Mouse (Mus musculus) intestine, embryonic 16.5 days (tissue): Measurements from ENCODE around the gene Cox16. TPM values are rescaled to one million over a fixed set of nuclear protein-coding genes. Genes with fewer than 3 reads are reported as not detected.
A peak's percentile ranks its signal among the peaks of the same experiment; 100 is the strongest.
"Not testable (repeated sequence)": the region's sequence is repeated elsewhere in the genome, so short reads cannot be mapped to it uniquely, and the experiment has no call there.

ENCODE experiments used
- ATAC-seq: fragments of 200-750 bp; cut with Nextera tagmentation; 2 replicates; pipeline ENCODE4 v1.8.0; 2017; ENCODE audit warnings: moderate TSS enrichment, moderate library complexity
- H3K27ac ChIP-seq: fragments of 300-500 bp; sonication (generic); 2 replicates; pipeline ENCODE4 v1.5.1; 2014; ENCODE audit warnings: mild to moderate bottlenecking, low read length
- H3K27me3 ChIP-seq: fragments of 300-500 bp; sonication (generic); replicated peaks from 2 replicates; pipeline ENCODE4 v1.6.1; 2014; ENCODE audit warnings: low read length, control low read depth, mixed read lengths; ENCODE audit not compliant: control insufficient read depth, insufficient read depth
- H3K36me3 ChIP-seq: fragments of 300-500 bp; sonication (generic); 2 replicates; pipeline ENCODE4 v1.6.1; 2014; ENCODE audit warnings: low read length, control low read depth; ENCODE audit not compliant: control insufficient read depth, insufficient read depth
- H3K4me1 ChIP-seq: fragments of 300-500 bp; sonication (generic); 2 replicates; pipeline ENCODE4 v1.6.1; 2014; ENCODE audit warnings: low read length, control low read depth, mixed read lengths; ENCODE audit not compliant: control insufficient read depth, insufficient read depth
- H3K4me2 ChIP-seq: fragments of 300-500 bp; sonication (generic); 2 replicates; pipeline ENCODE4 v1.6.1; 2014; ENCODE audit warnings: low read depth, low read length, control low read depth
- H3K4me3 ChIP-seq: fragments of 300-500 bp; sonication (generic); 2 replicates; pipeline ENCODE4 v1.5.1; 2014; ENCODE audit warnings: mild to moderate bottlenecking, low read length
- H3K9ac ChIP-seq: fragments of 300-500 bp; sonication (generic); 2 replicates; pipeline ENCODE4 v1.6.1; 2014; ENCODE audit warnings: low read depth, low read length
- H3K9me3 ChIP-seq: fragments of 300-500 bp; sonication (generic); 2 replicates; pipeline ENCODE4 v1.6.1; 2016; ENCODE audit warnings: low read length, control low read depth; ENCODE audit not compliant: control insufficient read depth
- whole genome bisulfite sequencing: fragments of 180-500 bp; shearing (Covaris S2); extraction: QIAGEN DNeasy Blood & Tissue Kit; methylation state at CpG from one replicate; pipeline ENCODE4 v1.1.7; 2014; 5-methylcytosine and 5-hydroxymethylcytosine counted together
- polyA plus RNA-seq: library from polyadenylated mRNA; unstranded; fragments of >200 nt; fragmentation: Nextera tagmentation; extraction: Ambion mirVana; gene quantifications from 2 replicates; pipeline ENCODE4 v1.2.1, GENCODE M21; 2015

Cox16 gene
- polyA plus RNA-seq, result 149 and 167 TPM in 2 replicates

GRCm38 (mm10) chr12:81484727-81485191 is at the start of gene Cox16:
Gene Cox16 (minus strand): TSS chr12:81485127.
- no peaks in the 10 kb centered on the region for H3K9me3 ChIP-seq
- H3K36me3 ChIP-seq, result no peaks in the 10 kb centered on the region
- peak within 1 kb of the TSS; percentile 83 for H3K9ac ChIP-seq
- ATAC-seq, result peak; percentile 98
- under 1% methylated on average over 31 of the region's 31 CpGs for WGBS
- H3K4me1 ChIP-seq, result no peaks in the 10 kb centered on the region
- H3K27ac ChIP-seq, result peak within 1 kb of the TSS; percentile 98
- H3K4me2 ChIP-seq, result peak within 1 kb of the TSS; percentile 64
- no peaks in the 10 kb centered on the region for H3K27me3 ChIP-seq
- H3K4me3 ChIP-seq, result peak within 1 kb of the TSS; percentile 81

DNA sequence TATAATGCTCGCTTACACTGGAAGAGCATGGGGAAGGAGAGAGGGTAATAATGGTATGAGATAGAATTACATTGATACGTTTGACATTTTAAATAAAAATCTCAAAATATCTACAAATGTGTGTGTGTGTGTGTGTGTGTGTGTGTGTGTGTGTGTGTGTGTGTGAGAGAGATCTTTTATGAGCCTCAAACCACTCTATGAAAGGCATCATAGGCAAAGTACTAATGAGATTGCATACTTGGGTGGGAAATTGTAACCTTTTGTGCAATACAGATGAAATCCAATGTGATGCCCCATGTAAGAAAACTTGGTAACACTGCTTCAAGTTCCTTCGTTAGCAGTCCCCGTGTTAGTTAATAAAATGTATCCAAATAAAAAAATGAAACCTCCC is 48.1 kb upstream of the Cox16 start:
- 0 out of 2 replicates have a peak, but pooled peaks have one; percentile 20 for ATAC-seq
- no peaks in the 10 kb centered on the region for H3K27me3 ChIP-seq

DNA sequence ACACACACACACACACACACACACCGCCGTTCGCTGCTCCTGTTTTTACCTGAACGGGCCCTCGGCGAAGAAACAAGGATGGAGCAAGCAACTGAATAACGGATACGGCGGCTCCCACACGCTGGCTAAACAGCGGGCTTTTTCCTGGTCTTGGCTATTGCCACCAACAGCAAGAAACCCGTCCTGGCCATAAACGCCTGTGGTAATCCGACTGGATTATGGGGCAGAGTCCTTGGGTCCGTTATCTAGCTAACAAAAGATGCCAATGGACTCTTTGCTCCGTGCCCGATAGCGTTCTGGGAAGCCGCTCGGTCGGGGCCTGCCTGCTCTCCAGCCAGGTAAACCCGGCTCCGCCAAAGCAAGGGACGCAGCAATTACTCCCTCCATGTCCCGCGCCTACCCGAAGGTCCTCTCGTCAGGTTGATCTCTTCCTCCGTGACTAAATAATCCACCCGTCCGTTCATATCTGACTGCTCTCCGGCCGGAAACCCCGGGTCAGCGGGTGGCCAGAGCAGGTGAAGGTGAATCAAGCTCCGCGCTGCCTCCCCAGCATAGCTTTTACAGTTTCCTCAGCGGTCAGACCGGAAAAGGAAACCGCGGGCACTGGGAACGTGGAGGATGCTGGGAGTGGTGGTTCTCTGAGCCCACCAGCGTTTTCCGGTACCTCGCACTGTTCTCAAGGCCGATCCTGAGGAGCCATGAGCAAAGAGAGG is 47.5 kb upstream of the Cox16 start, which contains the start of the genes Gm20498 and Synj2bp:
Gene Gm20498 (minus strand): TSS at position 590 of the 713 bp plus-strand sequence.
Gene Synj2bp (minus strand): TSS at position 596 of the 713 bp plus-strand sequence.
- no peaks in the 10 kb centered on the region for H3K36me3 ChIP-seq
- peak within 1 kb of the TSS; percentile 64 for H3K4me3 ChIP-seq
- ATAC-seq, result peak; percentile 95
- no peaks in the 10 kb centered on the region for H3K4me1 ChIP-seq
- H3K9me3 ChIP-seq, result no peaks in the 10 kb centered on the region
- peak within 1 kb of the TSS; percentile 78 for H3K9ac ChIP-seq
- H3K27ac ChIP-seq, result peak within 1 kb of the TSS; percentile 58
- under 1% methylated on average over 46 of the region's 46 CpGs for WGBS
- H3K27me3 ChIP-seq, result no peaks in the 10 kb centered on the region
- H3K4me2 ChIP-seq, result peak within 1 kb of the TSS; percentile 63

More for the DNA sequence above, 48.1 kb upstream of the Cox16 start:
- peak overlapping the region; percentile 78 for H3K9ac ChIP-seq
- WGBS, result 35% methylated on average over 4 of the region's 4 CpGs
- H3K4me2 ChIP-seq, result peak overlapping the region; percentile 63
- H3K9me3 ChIP-seq, result no peaks in the 10 kb centered on the region
- H3K4me1 ChIP-seq, result no peaks in the 10 kb centered on the region
- H3K27ac ChIP-seq, result peak overlapping the region; percentile 58; the same call in 1 of the 2 replicates
- H3K36me3 ChIP-seq, result no peaks in the 10 kb centered on the region
- H3K4me3 ChIP-seq, result peak overlapping the region; percentile 64

DNA sequence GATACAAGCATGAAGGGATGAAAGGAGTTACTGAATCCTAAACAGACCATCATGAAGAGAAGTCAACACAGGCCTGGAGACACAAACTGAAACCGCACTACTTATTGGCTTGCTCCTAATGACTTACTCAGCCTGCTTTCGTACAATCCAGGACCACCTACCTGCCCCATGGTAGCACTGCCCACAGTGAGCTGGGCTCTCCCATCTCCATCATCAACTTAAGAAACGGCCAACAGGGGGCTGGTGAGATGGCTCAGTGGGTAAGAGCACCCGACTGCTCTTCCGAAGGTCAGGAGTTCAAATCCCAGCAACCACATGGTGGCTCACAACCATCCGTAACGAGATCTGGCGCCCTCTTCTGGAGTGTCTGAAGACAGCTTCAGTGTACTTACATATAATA is 45.7 kb upstream of the Cox16 start:
- 77% methylated on average over 5 of the region's 8 CpGs for WGBS
- H3K4me2 ChIP-seq, result not testable (repeated sequence)

GRCm38 (mm10) chr12:81496906-81497305 is 12.0 kb upstream of the Cox16 start:
- H3K27ac ChIP-seq, H3K4me1 ChIP-seq, H3K9ac ChIP-seq, H3K4me3 ChIP-seq, H3K36me3 ChIP-seq, H3K9me3 ChIP-seq, ATAC-seq, H3K4me2 ChIP-seq, H3K27me3 ChIP-seq: not testable (repeated sequence)
- 98% methylated on average over 9 of the region's 9 CpGs for WGBS

More for the DNA sequence above, 45.7 kb upstream of the Cox16 start:
- not testable (repeated sequence) for ATAC-seq, H3K9ac ChIP-seq, H3K4me1 ChIP-seq, H3K36me3 ChIP-seq, H3K27me3 ChIP-seq, H3K9me3 ChIP-seq, H3K4me3 ChIP-seq, H3K27ac ChIP-seq

GRCm38 (mm10) chr12:81490491-81490890 is 5.6 kb upstream of the Cox16 start:
- H3K27me3 ChIP-seq, result no peaks in the 10 kb centered on the region
- ATAC-seq, result peak; percentile 81
- 72% methylated on average over 5 of the region's 5 CpGs for WGBS
- no peak overlapping the region for H3K27ac ChIP-seq
- no peaks in the 10 kb centered on the region for H3K36me3 ChIP-seq
- no peaks in the 10 kb centered on the region for H3K9me3 ChIP-seq
- H3K4me1 ChIP-seq, result no peaks in the 10 kb centered on the region
- no peak overlapping the region for H3K4me3 ChIP-seq
- no peak overlapping the region for H3K4me2 ChIP-seq
- H3K9ac ChIP-seq, result no peak overlapping the region

- peak; percentile 26; the same call in 1 of the 2 replicates for ATAC-seq
- Histone ChIP-seq H3K36me3 (no peaks in the 10 kb centered on the region), H3K4me2 (peak overlapping the region; percentile 55), H3K27ac (peak overlapping the region; percentile 98), H3K4me3 (peak overlapping the region; percentile 81), H3K27me3 (no peaks in the 10 kb centered on the region), H3K4me1 (no peaks in the 10 kb centered on the region), H3K9me3 (no peaks in the 10 kb centered on the region), H3K9ac (peak overlapping the region; percentile 83)
- 46% methylated on average over 6 of the region's 6 CpGs for WGBS
Measured at GRCm38 (mm10) chr12:81485311-81485710, 384 bp upstream of the Cox16 start.

- no peak for ATAC-seq
- Histone ChIP-seq H3K27ac (peak overlapping the region; percentile 98), H3K4me2 (peak overlapping the region; percentile 64), H3K4me1 (no peaks in the 10 kb centered on the region), H3K9ac (peak overlapping the region; percentile 83), H3K27me3 (no peaks in the 10 kb centered on the region), H3K4me3 (peak overlapping the region; percentile 81), H3K36me3 (no peaks in the 10 kb centered on the region), H3K9me3 (no peaks in the 10 kb centered on the region)
- 1% methylated on average over 7 of the region's 7 CpGs for WGBS
Measured at GRCm38 (mm10) chr12:81484212-81484611, 715 bp downstream of the Cox16 start.

DNA sequence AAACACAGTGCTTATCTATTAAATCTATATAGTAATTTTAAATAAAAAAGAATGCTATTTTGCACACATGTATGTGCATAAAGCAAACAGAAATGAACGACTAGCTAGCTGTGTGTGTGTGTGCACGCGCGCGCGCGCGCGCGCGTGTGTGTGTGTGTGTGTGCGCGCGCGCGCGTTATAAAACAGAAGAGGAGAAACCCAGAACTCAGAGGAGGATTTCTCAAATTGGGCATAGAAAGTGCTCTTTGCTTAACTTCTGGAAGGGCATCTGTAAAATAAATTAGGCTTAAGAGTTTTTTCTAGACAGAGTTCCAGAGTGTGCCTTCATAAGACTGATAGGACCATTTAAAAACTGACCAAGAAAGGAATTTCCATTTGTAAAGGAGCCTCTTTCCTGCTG is 1.3 kb downstream of the Cox16 start:
- 32% methylated on average over 17 of the region's 17 CpGs for WGBS
- Histone ChIP-seq H3K4me1 (no peaks in the 10 kb centered on the region), H3K27ac (no peak overlapping the region), H3K27me3 (no peaks in the 10 kb centered on the region), H3K9me3 (no peaks in the 10 kb centered on the region), H3K36me3 (no peaks in the 10 kb centered on the region), H3K9ac (peak overlapping the region; percentile 53), H3K4me2 (peak overlapping the region; percentile 64), H3K4me3 (peak overlapping the region; percentile 81)
- no peak for ATAC-seq
